Mouse (Mus musculus) neural tube, embryonic 12.5 days (tissue): Measurements from ENCODE around the gene Ptchd4. TPM values are rescaled to one million over a fixed set of nuclear protein-coding genes. Genes with fewer than 3 reads are reported as not detected.

ENCODE experiments used
- ATAC-seq: fragments of 200-750 bp; cut with Nextera tagmentation; 2 replicates; pipeline ENCODE4 v1.8.0; 2017; ENCODE audit warnings: low read depth, mild to moderate bottlenecking, moderate TSS enrichment, moderate library complexity; ENCODE audit not compliant: low FRiP score
- H3K27ac ChIP-seq: fragments of 300-500 bp; sonication (generic); 2 replicates; pipeline ENCODE4 v1.5.1; 2016
- H3K27me3 ChIP-seq: fragments of 300-500 bp; sonication (generic); replicated peaks from 2 replicates; pipeline ENCODE4 v1.6.1; 2016; ENCODE audit warnings: mild to moderate bottlenecking
- H3K36me3 ChIP-seq: fragments of 300-500 bp; sonication (generic); 2 replicates; pipeline ENCODE4 v1.6.1; 2016; ENCODE audit warnings: mild to moderate bottlenecking
- H3K4me1 ChIP-seq: fragments of 300-500 bp; sonication (generic); 2 replicates; pipeline ENCODE4 v1.6.1; 2016
- H3K4me2 ChIP-seq: fragments of 300-500 bp; sonication (generic); replicated peaks from 2 replicates; pipeline ENCODE4 v1.6.1; 2016; ENCODE audit warnings: mild to moderate bottlenecking
- H3K4me3 ChIP-seq: fragments of 300-500 bp; sonication (generic); 2 replicates; pipeline ENCODE4 v1.5.1; 2016
- H3K9ac ChIP-seq: fragments of 300-500 bp; sonication (generic); 2 replicates; pipeline ENCODE4 v1.6.1; 2016; ENCODE audit warnings: mild to moderate bottlenecking
- H3K9me3 ChIP-seq: fragments of 300-500 bp; sonication (generic); 2 replicates; pipeline ENCODE4 v1.6.1; 2016; ENCODE audit warnings: mild to moderate bottlenecking
- WGBS: fragments of 180-500 bp; shearing (Covaris S2); methylation state at CpG from one replicate; pipeline ENCODE4 v1.1.7; 2016; 5-methylcytosine and 5-hydroxymethylcytosine counted together
- polyA plus RNA-seq: library from polyadenylated mRNA; unstranded; fragments of >200 nt; fragmentation: Nextera tagmentation; extraction: Ambion mirVana; gene quantifications from 2 replicates; pipeline ENCODE4 v1.2.1, GENCODE M21; 2016

Gene Ptchd4
- polyA plus RNA-seq, 1 experiment from 2014 or later = 5.5 TPM

DNA sequence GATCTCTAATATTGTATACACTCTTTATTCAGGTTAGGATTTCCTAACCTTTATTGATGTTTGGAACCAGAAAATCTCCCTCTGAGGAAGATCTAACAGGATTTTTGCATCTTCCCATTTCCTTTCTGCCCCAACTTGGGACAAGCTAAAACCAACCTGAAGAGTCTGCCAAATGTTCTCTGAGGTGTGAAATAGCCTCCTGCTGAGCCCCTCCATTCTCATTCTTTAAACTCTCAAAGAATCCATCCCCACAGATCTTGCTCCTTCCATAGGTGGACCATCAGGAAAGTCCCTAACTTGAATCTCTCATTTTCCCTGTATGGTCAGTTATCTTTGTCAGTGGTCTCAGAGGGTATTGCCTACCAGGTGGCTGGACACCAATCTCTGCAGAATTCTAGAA lies 20.0 kb downstream of the Ptchd4 start:
- Histone ChIP-seq H3K36me3 (no peaks in the 10 kb centered on the region), H3K9me3 (no peaks in the 10 kb centered on the region), H3K9ac (no peak overlapping the region), H3K4me1 (no peaks in the 10 kb centered on the region), H3K4me3 (no peak overlapping the region), H3K27me3 (no peaks in the 10 kb centered on the region), H3K4me2 (no peak overlapping the region), H3K27ac (no peak overlapping the region)
- ATAC-seq = no peak

DNA sequence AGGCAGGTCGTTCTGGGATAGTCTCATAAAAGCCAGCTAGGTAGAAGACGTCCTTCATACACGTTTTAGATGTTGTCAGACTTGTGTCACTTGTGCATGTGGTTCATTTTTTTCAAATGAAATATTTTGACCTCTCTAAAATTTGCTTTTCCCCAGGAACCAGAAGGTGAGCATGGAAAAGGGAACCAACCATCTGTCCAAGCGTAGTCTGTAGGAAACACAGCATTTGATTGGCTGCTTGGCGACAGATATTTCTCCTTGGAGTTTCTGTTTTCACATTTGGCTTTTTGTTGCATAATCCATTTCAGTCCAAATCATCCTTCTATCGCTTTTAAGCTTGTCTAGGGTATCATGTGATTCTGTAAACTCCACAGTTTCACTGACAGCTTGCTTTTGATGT lies 20.8 kb downstream of the Ptchd4 start:
- Histone ChIP-seq H3K4me2 (no peak overlapping the region), H3K27me3 (no peaks in the 10 kb centered on the region), H3K4me3 (no peak overlapping the region), H3K27ac (no peak overlapping the region), H3K9me3 (no peaks in the 10 kb centered on the region), H3K4me1 (no peaks in the 10 kb centered on the region), H3K36me3 (no peaks in the 10 kb centered on the region), H3K9ac (no peak overlapping the region)
- 86% methylated on average over 6 of the region's 6 CpGs for WGBS
- ATAC-seq = no peak

DNA sequence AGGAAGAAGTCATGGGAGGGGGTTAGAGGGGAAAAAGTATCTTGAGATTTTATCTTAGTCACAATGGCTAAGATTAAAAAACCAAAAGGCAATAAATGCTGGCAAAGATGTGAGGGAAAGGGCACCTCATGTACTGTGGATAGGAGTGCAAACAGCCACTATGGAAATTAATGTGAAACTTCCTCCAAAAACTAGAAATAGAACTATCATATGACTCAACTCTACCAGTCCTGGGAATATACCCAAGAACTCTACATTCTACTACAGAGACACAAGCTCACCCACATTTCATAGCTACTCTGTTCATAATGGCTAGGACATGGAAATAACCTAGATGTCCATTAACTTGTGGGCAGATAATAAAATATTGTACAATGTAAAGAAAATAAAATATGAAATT lies 30.3 kb downstream of the Ptchd4 start:
- no peaks in the 10 kb centered on the region for H3K36me3 ChIP-seq
- H3K4me1 ChIP-seq = no peaks in the 10 kb centered on the region
- H3K9me3 ChIP-seq = no peaks in the 10 kb centered on the region
- H3K9ac ChIP-seq = no peak overlapping the region
- H3K4me3 ChIP-seq = no peak overlapping the region
- H3K27ac ChIP-seq = no peak overlapping the region
- no peak overlapping the region for H3K4me2 ChIP-seq
- no peaks in the 10 kb centered on the region for H3K27me3 ChIP-seq
- no peak for ATAC-seq

DNA sequence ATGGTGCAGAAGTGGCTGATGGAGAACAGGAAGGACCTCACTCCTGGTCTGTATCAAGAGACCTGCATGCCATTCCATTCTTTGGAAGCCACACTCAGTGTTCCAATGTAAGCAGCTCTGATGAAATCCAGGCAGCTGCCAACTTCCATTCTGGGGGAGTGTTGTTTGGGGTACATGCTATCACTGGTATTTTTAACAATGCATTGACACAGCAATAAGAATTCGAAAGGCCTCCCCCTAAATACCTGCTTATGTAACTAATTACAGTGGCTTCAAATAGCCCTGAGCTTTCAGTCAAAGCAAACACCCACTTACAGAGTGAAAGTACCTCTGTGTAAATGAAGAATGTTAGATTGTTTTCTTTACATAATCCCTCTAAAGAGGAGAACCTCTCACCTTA lies 42.7 kb downstream of the Ptchd4 start:
- Histone ChIP-seq H3K4me2 (no peak overlapping the region), H3K9me3 (no peaks in the 10 kb centered on the region), H3K9ac (no peak overlapping the region), H3K36me3 (no peaks in the 10 kb centered on the region), H3K27me3 (no peaks in the 10 kb centered on the region), H3K4me3 (no peak overlapping the region), H3K4me1 (no peaks in the 10 kb centered on the region), H3K27ac (no peak overlapping the region)
- WGBS = 72% methylated on average over 1 of the region's 1 CpGs
- ATAC-seq = no peak

DNA sequence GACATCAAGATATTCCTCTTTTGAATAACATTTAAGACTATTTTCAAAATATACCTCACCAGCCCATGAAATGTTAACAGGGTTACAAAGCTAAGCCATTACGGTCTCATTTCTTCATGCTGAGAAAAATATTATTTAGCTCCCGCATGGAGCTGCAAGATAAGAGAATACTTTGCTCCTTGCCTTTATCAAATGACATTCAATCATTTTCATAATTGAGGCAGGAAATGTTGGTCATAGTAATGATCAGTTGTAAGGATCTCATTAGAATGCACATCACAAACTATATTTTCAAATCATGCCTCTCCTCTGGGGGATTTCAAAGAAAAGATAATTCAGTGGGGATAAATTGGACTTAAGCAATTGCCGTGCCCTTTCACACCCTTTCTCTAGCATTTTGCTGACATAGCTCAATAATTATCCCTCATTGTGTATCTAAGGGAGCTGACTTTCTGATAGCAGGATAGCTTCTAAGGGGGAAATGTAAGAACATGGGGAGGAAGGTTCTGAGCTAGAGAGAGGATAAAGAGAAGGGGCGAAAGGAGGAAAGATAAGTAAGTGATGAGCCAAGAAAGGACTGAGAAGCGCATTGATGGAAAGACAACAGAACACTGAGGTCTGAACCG lies 47.5 kb downstream of the Ptchd4 start:
- H3K4me3 ChIP-seq = no peak overlapping the region
- H3K36me3 ChIP-seq = no peaks in the 10 kb centered on the region
- H3K4me1 ChIP-seq = no peaks in the 10 kb centered on the region
- H3K27me3 ChIP-seq = no peaks in the 10 kb centered on the region
- 90% methylated on average over 6 of the region's 6 CpGs for WGBS
- H3K9me3 ChIP-seq = no peaks in the 10 kb centered on the region
- H3K27ac ChIP-seq = no peak overlapping the region
- H3K9ac ChIP-seq = no peak overlapping the region
- no peak for ATAC-seq
- no peak overlapping the region for H3K4me2 ChIP-seq

DNA sequence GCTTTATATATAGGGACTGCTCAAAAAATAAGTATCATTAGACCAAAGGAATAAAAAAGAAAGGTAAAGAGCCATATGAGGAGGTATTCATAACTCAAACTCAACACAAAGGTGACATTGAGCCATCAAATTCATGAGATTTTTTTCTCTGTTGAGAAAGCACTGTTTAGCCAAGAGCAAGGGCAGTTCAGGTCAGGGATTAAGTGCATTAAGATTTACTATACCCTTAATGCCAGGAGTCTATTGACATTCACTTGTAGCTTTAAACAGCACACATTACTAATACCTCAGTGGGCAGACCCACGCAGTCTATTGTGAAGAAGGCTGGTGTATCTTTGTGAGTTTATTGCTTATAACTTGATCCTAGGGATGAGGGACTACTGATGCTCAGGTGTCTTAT lies 49.0 kb downstream of the Ptchd4 start:
- no peak for ATAC-seq
- Histone ChIP-seq H3K27ac (no peak overlapping the region), H3K9ac (no peak overlapping the region), H3K4me1 (no peaks in the 10 kb centered on the region), H3K4me3 (no peak overlapping the region), H3K9me3 (no peaks in the 10 kb centered on the region), H3K36me3 (no peaks in the 10 kb centered on the region), H3K4me2 (no peak overlapping the region), H3K27me3 (no peaks in the 10 kb centered on the region)
- 38% methylated on average over 1 of the region's 1 CpGs for WGBS

DNA sequence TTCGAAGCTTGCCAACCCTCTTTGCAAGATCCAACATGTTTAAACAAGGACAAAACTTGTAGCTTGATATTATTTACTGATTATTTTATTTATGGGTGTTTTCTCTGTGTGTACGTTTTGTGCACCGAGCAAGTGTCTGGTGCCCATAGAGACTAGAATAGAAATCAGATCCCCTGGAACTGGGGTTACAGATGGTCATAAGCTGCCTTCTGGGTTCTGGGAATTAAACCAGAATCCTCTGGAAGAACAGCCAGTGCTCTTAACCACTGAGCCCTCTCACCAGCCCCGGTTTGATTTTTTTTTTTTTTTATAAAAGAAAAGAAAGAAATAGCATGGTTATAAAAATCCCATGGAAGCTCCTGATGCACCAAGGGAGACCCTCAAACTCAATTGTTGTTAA lies 59.1 kb downstream of the Ptchd4 start:
- H3K27ac ChIP-seq = no peak overlapping the region
- H3K4me2 ChIP-seq = no peak overlapping the region
- H3K4me1 ChIP-seq = no peaks in the 10 kb centered on the region
- 94% methylated on average over 4 of the region's 4 CpGs for WGBS
- no peak overlapping the region for H3K4me3 ChIP-seq
- H3K27me3 ChIP-seq = no peaks in the 10 kb centered on the region
- no peak overlapping the region for H3K9ac ChIP-seq
- no peak for ATAC-seq
- no peaks in the 10 kb centered on the region for H3K9me3 ChIP-seq
- no peaks in the 10 kb centered on the region for H3K36me3 ChIP-seq

DNA sequence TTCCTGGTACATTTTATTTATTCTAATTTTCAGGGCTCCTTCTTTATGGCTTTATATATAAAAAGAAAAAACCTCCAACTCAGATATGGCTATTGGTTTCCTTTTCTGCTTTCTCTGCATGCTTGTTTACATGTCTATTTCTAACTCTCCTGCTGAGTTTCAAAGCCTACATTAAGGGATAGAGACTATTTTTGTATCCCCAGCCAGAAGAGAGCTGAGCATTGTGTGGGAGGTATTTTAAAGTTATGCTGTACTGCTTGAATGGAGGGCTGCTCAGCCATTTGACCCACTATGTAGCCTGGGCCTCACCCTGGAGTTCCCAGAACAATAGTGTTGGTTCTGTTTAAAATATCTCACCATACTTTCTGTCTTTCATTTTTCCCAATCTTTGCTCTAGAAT lies 77.3 kb downstream of the Ptchd4 start:
- Histone ChIP-seq H3K36me3 (no peaks in the 10 kb centered on the region), H3K9me3 (no peaks in the 10 kb centered on the region), H3K9ac (no peak overlapping the region), H3K4me2 (no peak overlapping the region), H3K4me3 (no peak overlapping the region), H3K4me1 (no peaks in the 10 kb centered on the region), H3K27ac (no peak overlapping the region), H3K27me3 (no peaks in the 10 kb centered on the region)
- no peak for ATAC-seq

DNA sequence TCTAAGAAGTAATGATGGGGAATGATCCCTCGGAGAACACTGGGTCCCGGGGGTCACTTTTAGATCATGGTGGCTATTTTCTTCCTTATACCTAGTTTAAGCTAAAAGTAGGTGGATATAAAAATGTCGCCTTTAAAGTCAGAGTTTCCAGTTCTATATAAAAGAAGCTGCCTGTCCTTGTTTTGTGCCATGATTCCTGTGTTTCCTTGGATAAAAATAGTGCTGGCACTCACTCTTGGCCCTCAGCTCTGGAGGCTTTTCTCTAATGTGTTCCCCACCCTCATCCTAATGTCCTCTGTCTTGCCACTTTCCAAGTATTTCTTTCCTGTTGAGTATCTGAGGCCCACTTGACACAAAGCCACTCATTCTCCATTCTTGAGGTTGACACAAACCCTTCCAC lies 79.6 kb downstream of the Ptchd4 start:
- 90% methylated on average over 3 of the region's 3 CpGs for WGBS

DNA sequence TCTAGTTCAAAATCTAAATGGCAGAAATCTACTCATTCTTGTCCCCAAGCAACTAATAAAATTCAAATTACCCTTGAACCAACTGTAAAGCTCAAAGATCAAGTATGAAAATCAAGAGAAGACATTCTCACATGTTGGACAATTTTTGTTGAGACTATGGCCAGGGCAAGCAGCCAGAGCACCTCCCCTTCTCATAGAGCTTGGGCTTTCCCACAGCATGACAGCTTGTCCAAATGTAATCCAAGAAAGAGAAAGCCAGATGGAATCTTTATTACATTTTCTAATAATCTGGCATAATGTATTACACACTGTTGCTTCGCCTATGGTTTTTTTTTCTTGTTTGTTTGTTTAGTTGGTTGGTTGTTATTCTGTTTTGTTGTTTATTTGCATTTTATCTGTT lies 102.7 kb downstream of the Ptchd4 start:
- H3K36me3 ChIP-seq = no peaks in the 10 kb centered on the region
- 85% methylated on average over 1 of the region's 1 CpGs for WGBS
- no peaks in the 10 kb centered on the region for H3K4me1 ChIP-seq
- H3K9me3 ChIP-seq = no peaks in the 10 kb centered on the region
- H3K9ac ChIP-seq = no peak overlapping the region
- no peak overlapping the region for H3K27ac ChIP-seq
- no peak overlapping the region for H3K4me3 ChIP-seq
- no peak overlapping the region for H3K4me2 ChIP-seq
- ATAC-seq = no peak
- no peaks in the 10 kb centered on the region for H3K27me3 ChIP-seq

More for the DNA sequence above, 79.6 kb downstream of the Ptchd4 start:
- Histone ChIP-seq H3K4me1 (no peaks in the 10 kb centered on the region), H3K36me3 (no peaks in the 10 kb centered on the region), H3K4me2 (no peak overlapping the region), H3K27me3 (no peaks in the 10 kb centered on the region), H3K27ac (no peak overlapping the region), H3K9ac (no peak overlapping the region), H3K4me3 (no peak overlapping the region), H3K9me3 (no peaks in the 10 kb centered on the region)
- ATAC-seq = no peak

DNA sequence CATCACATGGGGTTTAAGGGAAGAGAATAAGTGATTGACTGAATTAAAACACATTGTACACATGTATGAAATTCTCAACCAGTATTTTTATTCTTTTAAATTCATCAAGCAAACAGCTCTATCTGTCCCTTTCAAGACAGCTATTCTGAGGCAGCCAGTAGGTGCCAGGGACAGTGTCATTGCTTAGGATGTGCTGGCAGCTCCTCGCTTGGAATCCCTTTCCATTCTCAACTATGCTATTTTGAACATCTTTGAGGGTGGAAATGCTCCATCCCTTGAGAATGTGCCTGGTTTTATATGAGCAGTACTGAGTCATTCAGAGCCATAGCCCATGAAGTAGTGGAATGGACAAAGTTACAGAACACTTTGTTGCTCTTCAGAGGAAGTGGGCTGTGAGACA lies 112.2 kb downstream of the Ptchd4 start:
- Histone ChIP-seq H3K4me2 (no peak overlapping the region), H3K4me3 (no peak overlapping the region), H3K9ac (no peak overlapping the region), H3K4me1 (no peaks in the 10 kb centered on the region), H3K27ac (no peak overlapping the region), H3K9me3 (no peaks in the 10 kb centered on the region), H3K36me3 (no peaks in the 10 kb centered on the region), H3K27me3 (no peaks in the 10 kb centered on the region)
- ATAC-seq = no peak
- 85% methylated on average over 1 of the region's 1 CpGs for WGBS

DNA sequence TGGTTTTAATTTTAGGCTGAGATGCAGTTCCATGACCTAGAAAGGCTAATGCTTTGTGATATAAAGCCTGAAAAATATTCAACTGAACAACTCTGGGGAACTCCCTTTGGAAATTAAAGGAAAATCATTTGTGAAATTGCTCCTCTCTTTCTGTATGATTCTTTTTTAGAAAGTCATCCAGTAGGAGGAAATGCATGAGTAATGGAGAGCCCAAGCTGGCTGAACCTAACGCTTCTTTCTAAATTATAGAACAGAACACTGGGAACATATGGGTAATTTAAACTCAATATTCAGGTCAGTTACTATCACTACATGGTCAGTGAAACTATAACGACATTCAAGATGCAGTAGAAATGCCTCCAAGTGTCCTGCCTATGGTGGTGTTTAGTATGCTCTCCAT lies 114.6 kb downstream of the Ptchd4 start:
- Histone ChIP-seq H3K4me1 (no peaks in the 10 kb centered on the region), H3K27ac (no peak overlapping the region), H3K4me3 (no peak overlapping the region), H3K9ac (no peak overlapping the region), H3K27me3 (no peaks in the 10 kb centered on the region), H3K4me2 (no peak overlapping the region), H3K9me3 (no peaks in the 10 kb centered on the region), H3K36me3 (no peaks in the 10 kb centered on the region)
- WGBS = 94% methylated on average over 2 of the region's 2 CpGs
- ATAC-seq = no peak

DNA sequence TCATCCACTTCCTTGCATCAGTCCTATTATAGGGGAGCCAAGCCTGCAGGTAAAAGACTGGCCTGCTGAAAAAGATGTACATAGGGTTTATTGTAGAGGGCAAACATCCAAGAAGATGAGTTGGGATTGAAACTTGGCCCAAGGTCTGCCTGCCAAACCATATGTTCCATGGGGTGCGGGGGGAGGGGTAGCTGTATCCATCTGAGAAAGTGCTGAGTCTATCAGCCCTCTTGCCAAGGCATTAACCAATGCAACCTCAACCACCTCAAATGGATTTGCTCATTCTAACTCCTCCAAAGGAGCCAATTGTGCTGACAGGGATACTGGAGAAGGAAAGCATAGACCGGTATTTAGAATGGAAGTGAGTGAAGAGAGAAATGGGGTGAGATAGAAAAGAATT lies 136.5 kb downstream of the Ptchd4 start:
- Histone ChIP-seq H3K27me3 (no peaks in the 10 kb centered on the region), H3K4me1 (no peaks in the 10 kb centered on the region), H3K9me3 (no peaks in the 10 kb centered on the region), H3K36me3 (no peaks in the 10 kb centered on the region), H3K9ac (no peak overlapping the region), H3K27ac (no peak overlapping the region), H3K4me2 (no peak overlapping the region), H3K4me3 (no peak overlapping the region)
- WGBS = 85% methylated on average over 2 of the region's 2 CpGs
- ATAC-seq = no peak
